Mouse (Mus musculus): ENCODE data around the gene Spryd7.

Spryd7 gene

DNA sequence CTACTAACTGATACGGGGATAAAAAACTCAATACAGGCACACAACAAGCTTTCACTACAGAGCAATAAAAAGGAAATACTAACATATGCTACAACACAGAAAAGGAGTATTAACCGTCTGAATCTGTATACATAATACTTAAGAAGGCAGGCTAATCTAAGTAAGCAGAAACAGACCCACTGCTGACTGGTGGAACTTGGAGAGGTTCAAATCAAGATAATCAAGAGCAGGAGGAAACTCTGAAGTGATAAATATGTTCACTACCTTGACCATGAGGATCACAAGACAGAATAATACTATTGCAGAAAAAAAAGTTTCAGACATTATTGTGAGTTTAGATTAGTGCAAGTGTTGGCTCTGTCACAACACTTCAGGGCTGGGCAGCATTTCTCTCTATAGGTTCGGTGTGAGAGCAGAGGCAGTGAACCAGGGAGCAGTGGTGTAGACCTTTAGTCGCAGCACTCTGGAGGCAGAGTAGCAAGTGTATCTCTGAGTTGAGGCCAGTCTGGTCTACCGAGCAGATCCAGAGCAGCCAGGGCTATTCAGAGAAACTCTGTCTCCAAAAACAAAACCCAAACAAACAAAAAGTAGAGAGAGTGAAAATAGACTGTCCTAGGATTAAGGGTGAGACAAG lies 19.9 kb downstream of the Spryd7 start:
- DNase-seq (ENCODE audit: extremely low read depth, insufficient read length, low spot score) = no peak

GRCm38 (mm10) chr14:61535811-61536210 lies 20.9 kb downstream of the Spryd7 start:
- no peak for DNase-seq (ENCODE audit: extremely low read depth, insufficient read length, low spot score)

DNA sequence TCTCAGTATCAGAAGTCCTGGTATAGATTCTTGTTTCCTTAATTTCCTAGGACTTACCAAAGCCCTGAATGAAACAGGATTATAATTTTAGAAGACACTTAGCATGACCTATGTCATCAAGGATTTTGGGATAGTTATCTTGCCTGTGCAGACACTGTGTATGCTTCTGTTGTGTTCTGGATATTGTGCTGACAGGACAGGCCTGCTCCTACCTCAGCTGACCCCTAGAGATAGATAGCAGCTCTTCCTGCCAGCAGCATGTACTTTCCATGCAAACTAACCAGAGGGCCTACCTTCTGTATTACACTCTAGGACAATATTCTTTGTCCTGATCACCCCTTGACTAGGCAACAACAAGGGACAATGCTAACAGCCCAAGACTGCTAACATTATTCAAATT lies 25.7 kb downstream of the Spryd7 start:
- DNase-seq (ENCODE audit: extremely low read depth, insufficient read length, low spot score) = no peak

GRCm38 (mm10) chr14:61530396-61530795 lies 26.3 kb downstream of the Spryd7 start:
- no peak for DNase-seq (ENCODE audit: extremely low read depth, insufficient read length, low spot score)

DNA sequence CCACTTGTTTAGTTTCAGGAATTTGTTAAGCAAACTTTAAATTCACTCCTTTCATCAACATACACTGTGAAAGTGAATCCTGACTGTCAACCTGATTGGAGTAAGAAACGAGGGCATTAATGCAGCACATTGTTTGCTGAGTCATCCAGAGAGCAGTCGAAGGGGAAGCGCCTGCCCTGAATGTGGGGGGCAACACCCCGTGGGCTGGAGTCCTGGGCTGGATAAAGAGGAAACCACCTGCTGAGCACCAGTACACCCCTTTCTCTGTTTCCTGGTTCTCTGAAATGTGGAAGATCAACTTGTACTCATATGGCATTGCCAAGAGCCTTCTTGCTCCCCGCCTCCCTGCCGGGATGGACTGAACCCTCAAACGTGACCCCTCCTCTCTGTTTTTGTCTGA lies 27.2 kb downstream of the Spryd7 start:
- no peak for DNase-seq (ENCODE audit: extremely low read depth, insufficient read length, low spot score)

- DNase-seq (ENCODE audit: extremely low read depth, insufficient read length, low spot score) = no peak
Observed at GRCm38 (mm10) chr14:61526006-61526405, 30.7 kb downstream of the Spryd7 start.

- no peak for DNase-seq (ENCODE audit: extremely low read depth, insufficient read length, low spot score)
Observed at GRCm38 (mm10) chr14:61523821-61524220, 32.9 kb downstream of the Spryd7 start.

DNA sequence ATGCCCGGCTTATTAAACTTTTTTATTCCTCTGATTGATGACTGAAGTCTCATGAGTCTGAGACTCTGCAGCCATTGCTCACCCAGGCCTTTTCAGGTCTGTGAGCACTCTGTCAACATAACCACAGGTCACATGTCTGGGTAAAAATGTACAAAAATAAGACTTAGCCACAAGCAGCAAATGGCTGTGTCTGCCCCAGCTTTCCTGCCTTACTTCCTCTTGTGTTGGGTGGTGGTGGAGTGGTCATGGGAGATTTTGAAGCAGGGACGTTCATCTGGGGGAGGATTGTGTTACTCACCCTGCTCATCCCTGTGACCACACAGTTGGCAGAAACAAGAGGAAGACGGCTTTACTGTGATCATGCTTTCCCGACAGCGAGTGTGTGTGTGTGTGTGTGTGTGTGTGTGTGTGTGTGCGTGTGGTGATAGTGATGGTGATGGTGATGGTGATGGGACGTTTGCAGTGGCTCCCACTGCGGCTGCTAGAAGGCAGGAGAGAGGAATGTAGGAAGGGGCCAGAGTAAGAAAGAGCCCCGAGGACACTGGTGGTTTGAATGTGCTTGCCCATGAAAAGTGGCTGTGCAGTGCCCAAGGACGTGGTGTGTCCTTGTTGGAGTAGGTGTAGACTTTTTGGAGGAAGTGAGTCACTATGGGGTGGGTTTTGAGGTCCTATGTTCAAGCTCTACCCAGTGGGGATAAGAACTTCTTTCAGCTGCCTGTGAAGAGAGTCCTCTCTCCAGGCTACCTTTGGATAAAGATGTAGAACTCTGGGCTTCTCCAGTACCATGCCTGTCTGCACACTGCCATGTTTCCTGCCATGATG lies 37.8 kb downstream of the Spryd7 start:
- peak; percentile 27 for DNase-seq (ENCODE audit: extremely low read depth, insufficient read length, low spot score)

- DNase-seq (ENCODE audit: extremely low read depth, insufficient read length, low spot score) = no peak
Observed at GRCm38 (mm10) chr14:61516471-61517426, 39.9 kb downstream of the Spryd7 start.

- no peak for DNase-seq (ENCODE audit: extremely low read depth, insufficient read length, low spot score)
Observed at GRCm38 (mm10) chr14:61511494-61511893, 45.2 kb downstream of the Spryd7 start.

- peak; percentile 74 for DNase-seq (ENCODE audit: extremely low read depth, insufficient read length, low spot score)
Observed at GRCm38 (mm10) chr14:61497716-61498490, 58.8 kb downstream of the Spryd7 start.

GRCm38 (mm10) chr14:61493511-61494135 lies 63.1 kb downstream of the Spryd7 start:
- peak; percentile 19 for DNase-seq (ENCODE audit: extremely low read depth, insufficient read length, low spot score)

Measured in 3134 (cell line).